Mouse (Mus musculus) cortical plate, adult 2 months (tissue): ENCODE data around the gene Furin. TPM values are rescaled to one million over a fixed set of nuclear protein-coding genes. Genes with fewer than 3 reads are reported as not detected.

Experiments
- H3K27ac ChIP-seq: fragments of 200-500 bp; 2 replicates; pipeline ENCODE4 v1.5.1; 2012; ENCODE audit warnings: low read length, control low read depth, inconsistent platforms; ENCODE audit not compliant: insufficient read depth
- H3K4me1 ChIP-seq: fragments of 200-500 bp; 2 replicates; pipeline ENCODE4 v1.6.1; 2011; ENCODE audit warnings: low read length; ENCODE audit not compliant: control insufficient read depth, insufficient read depth
- H3K4me3 ChIP-seq: fragments of 200-500 bp; 2 replicates; pipeline ENCODE4 v1.5.1; 2011; ENCODE audit warnings: mild to moderate bottlenecking, low read length, control low read depth; ENCODE audit not compliant: insufficient read depth
- CTCF ChIP-seq: fragments of 200-500 bp; IDR thresholded peaks from 2 replicates; pipeline ENCODE4 v1.5.1; 2011; ENCODE audit warnings: mild to moderate bottlenecking, control low read depth, low read length; ENCODE audit not compliant: insufficient read depth; ENCODE audit errors: extremely low read depth
- POLR2A ChIP-seq: fragments of 200-500 bp; IDR thresholded peaks from 2 replicates; pipeline ENCODE4 v1.6.1; 2011; ENCODE audit warnings: mild to moderate bottlenecking, low read length, control low read depth; ENCODE audit not compliant: insufficient read depth; ENCODE audit errors: extremely low read depth
- polyA plus RNA-seq: library from polyadenylated mRNA; depleted of rRNA; stranded (reverse); fragments of >200 nt; gene quantifications from 2 replicates; pipeline ENCODE4 v1.2.3, GENCODE M21; 2012

Gene Furin
- polyA plus RNA-seq, 1 experiment, result 19.9 TPM

DNA sequence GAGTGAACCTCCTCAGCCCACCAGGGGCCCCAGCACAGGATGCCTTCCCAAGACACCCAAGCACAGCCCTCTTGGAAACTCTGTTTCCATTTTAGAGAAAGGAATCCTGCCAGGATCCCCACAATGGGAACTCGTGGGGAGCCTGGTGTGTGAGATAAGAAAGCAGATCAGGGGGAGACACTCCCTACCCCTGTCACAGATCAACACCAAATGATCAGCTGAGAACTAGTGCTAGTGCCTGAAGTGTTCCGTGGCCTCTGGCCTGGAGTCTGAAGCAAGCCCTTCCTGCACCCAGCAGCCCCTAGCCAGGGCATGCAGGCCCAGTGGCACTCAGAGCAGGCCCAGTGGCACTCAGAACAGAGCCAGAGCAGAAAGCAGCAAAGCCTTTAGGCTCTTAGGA, 54.4 kb downstream of the Furin start:
- H3K4me1 ChIP-seq, result no peaks in the 10 kb centered on the region
- H3K27ac ChIP-seq, result no peak overlapping the region
- H3K4me3 ChIP-seq, result no peak overlapping the region
- TF ChIP-seq CTCF (no peak), POLR2A (no peak)

DNA sequence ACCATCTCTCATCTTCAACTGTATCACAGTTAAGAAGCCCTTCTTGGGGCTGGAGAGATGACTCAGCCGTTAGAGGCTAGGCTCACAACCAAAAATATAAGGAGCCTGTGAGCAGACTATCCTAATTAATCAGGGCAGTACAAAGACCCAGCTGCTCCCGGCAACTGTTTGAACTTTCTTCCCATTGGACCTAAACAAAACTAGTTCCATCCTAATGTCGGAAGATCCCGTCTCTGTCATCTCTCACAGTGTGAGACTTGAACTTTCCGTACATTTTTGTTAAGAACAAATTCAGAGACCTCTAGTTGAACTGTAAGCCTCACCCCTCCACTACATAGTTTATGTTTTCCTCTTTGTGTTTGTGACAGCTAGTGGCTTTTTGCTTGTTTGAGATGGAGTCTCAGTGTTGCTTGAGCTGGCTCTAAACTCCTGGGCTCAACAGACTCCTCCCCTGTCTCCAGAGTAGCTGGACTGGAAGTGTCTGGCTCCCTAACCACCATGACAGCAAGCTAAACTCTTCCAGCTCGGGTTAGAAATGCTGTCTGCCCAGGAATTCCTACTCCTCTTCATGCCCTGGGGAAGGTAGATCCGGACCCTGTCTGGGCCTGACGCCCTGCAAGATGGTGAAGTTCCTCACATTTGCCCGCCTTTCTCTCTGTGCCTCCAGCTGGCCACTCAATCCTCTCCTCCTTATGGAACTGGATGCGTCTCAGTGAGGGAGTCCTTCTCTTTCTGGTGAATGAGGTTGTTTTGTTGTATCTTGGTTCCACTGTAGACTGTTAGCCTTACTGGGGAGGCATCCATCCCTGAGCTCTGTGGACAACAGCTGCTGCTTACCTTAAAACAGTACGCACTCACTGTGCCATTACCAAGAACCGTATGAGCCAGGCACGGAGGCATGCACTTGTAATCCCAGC, 57.3 kb downstream of the Furin start:
- Histone ChIP-seq H3K4me1 (no peaks in the 10 kb centered on the region; the same call in 1 of the 2 replicates), H3K27ac (no peak overlapping the region), H3K4me3 (no peak overlapping the region)
- TF ChIP-seq CTCF (no peak), POLR2A (no peak)

DNA sequence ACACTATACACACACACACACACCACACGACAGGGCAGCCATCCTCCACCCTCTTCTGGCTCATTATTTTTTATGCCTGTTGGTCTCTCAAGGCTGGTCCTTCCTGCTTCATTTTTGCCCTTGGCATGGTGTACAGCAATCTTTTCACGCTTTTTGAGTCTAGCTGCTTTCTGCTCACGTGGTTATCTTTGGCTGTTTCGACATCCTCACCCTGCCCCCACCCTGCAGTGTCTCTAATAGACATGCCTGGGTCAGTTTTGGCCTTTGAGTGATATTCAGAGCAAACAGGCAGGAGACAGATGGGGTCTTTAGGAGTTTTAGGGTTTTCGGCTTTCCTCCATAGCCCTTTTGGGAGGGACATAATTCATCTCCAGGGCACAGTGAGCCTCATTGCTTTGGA, 58.4 kb downstream of the Furin start:
- Histone ChIP-seq H3K27ac (no peak overlapping the region), H3K4me3 (no peak overlapping the region), H3K4me1 (no peaks in the 10 kb centered on the region; the same call in 1 of the 2 replicates)
- TF ChIP-seq CTCF, result no peak
- no peak for TF ChIP-seq POLR2A

DNA sequence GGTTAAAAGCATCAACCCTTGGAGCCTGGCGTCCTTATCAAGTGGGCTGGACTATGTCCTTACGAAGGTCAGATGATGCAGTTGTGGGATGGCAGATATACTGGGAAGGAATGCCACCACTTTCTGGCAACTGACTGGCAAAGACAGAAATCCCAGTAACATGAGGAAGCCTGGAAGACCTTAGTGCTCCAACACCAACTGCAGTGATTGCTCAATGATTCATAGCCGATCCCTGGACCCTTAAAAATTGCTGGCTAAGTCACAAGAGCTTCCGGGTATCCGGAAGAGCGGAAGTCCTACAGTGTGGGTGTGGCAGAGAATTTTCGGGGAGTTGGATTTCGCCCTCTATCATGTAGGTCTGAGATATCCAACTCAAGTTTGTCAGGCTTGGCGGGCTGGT, 59.1 kb downstream of the Furin start:
- Histone ChIP-seq H3K27ac (no peak overlapping the region), H3K4me3 (no peak overlapping the region), H3K4me1 (no peaks in the 10 kb centered on the region; the same call in 1 of the 2 replicates)
- TF ChIP-seq POLR2A, result no peak
- no peak for TF ChIP-seq CTCF

DNA sequence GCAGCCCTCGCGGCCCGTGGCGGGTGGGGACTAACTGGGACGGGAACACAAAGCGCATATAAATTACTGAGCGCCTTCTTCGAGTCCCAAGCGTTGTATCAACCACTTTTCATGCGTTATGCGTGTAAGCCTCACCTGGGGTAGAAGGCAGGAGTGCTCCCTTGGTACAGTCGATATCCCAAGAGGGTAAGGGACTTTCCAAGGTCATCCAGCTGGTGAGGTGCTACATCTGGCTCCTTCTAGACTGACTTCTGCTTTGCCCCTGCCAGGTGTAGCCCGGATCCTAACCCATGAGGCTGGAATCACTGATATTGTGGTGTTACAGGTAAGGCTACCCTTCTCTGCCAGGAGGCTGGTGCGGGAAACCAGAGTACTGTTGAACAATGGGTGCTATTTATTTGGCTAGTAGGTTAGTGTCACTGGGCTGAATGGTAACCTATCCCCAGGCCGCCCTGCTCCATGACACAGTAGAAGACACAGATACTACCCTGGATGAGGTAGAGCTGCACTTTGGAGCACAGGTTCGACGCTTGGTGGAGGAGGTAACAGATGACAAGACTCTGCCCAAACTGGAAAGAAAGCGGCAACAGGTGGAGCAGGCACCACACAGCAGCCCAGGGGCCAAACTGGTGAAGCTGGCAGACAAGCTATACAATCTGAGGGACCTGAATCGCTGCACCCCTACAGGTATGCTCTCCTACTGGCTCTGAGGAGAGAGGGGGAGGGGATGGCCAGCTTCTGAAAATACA, 61.8 kb downstream of the Furin start:
- H3K27ac ChIP-seq, result peak overlapping the region; percentile 9; the same call in 1 of the 2 replicates
- H3K4me1 ChIP-seq, result no peaks in the 10 kb centered on the region; the same call in none of the 2 replicates
- TF ChIP-seq POLR2A (no peak), CTCF (no peak)
- H3K4me3 ChIP-seq, result peak overlapping the region; percentile 50

DNA sequence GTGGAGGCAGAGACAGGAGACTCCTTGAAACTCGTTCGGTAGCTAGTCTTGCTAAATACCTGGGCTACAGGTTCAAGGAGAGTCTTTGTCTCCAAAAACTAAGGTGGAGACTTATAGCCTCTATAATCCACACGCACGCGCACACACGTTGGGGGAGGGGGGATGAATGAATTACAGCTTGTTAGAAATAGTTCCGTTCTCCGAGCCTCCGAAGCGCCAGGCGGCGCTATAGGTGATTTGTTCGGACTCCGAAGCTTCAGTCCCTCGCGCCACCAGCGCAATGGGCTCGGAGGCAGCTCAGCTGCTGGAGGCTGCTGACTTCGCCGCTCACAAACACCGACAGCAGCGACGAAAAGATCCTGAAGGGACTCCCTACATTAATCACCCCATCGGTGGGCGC, 62.4 kb downstream of the Furin start, which contains the start of gene Hddc3:
Hddc3 (plus strand) TSS at position 247 of the 400 bp plus-strand sequence.
- peak within 1 kb of the TSS; percentile 50 for H3K4me3 ChIP-seq
- H3K27ac ChIP-seq, result peak within 1 kb of the TSS; percentile 9; the same call in 1 of the 2 replicates
- H3K4me1 ChIP-seq, result no peaks in the 10 kb centered on the region; the same call in none of the 2 replicates
- TF ChIP-seq POLR2A (peak; percentile 88), CTCF (peak; percentile 67)

DNA sequence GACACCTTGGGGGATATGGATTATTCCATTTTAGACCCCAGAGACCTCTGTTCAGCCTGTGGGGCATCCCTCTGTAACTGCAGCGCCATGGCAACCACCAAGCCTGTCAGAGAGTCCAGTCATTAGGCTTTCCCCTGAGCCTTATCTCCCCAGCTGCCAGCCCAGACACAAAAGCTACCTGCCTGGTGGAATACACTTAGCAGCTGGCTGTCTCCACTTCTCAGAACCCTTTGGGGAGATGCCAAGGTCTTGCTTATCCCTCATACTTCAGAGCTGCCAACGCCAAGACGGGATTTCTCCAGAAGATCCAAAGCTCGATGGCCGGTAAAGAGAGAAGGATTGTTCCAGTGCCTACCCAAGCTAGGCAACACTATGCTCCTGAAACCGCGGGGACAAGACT, 63.4 kb downstream of the Furin start:
- no peak overlapping the region for H3K4me3 ChIP-seq
- H3K4me1 ChIP-seq, result no peaks in the 10 kb centered on the region; the same call in none of the 2 replicates
- H3K27ac ChIP-seq, result no peak overlapping the region
- no peak for TF ChIP-seq POLR2A
- no peak for TF ChIP-seq CTCF

DNA sequence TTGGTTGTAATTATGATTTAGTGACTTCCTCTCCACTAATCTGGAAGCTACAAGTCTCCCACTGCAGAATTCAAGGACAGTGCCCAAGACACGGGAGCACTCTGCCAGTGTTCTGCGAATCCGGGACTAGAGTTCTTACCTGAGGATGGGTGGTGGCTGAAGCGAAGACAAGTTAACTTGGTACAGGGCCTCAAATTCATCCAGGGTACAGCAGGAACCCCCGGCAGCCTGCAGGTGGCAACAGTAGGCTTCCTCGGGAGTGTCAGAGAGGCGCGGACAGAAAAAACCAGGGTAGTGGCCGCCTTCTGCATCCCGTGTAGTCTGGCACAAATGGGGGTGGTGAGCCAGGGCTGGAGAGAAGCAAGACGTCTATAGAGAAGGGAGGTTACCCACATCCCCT, 64.4 kb downstream of the Furin start, which contains the start of gene Unc45a:
Unc45a (minus strand) TSS at position 213 of the 400 bp plus-strand sequence.
- TF ChIP-seq CTCF (peak; percentile 61), POLR2A (no peak)
- Histone ChIP-seq H3K27ac (no peak within 1 kb of the TSS; the same call in 1 of the 2 replicates), H3K4me3 (peak within 1 kb of the TSS; percentile 60), H3K4me1 (no peaks in the 10 kb centered on the region; the same call in none of the 2 replicates)
